Mouse (Mus musculus) liver, adult 2 months (tissue): Measurements from ENCODE around the gene Tcea3.

Experiments used
- CTCF ChIP-seq: fragments of 200-500 bp; IDR thresholded peaks from 2 replicates; pipeline ENCODE4 v1.5.1; 2011; ENCODE audit warnings: low read depth, low read length, control low read depth
- POLR2A ChIP-seq: fragments of 200-500 bp; IDR thresholded peaks from 2 replicates; pipeline ENCODE4 v1.6.1; 2011; ENCODE audit warnings: low read length, control low read depth; ENCODE audit not compliant: insufficient read depth; ENCODE audit errors: extremely low read depth

DNA sequence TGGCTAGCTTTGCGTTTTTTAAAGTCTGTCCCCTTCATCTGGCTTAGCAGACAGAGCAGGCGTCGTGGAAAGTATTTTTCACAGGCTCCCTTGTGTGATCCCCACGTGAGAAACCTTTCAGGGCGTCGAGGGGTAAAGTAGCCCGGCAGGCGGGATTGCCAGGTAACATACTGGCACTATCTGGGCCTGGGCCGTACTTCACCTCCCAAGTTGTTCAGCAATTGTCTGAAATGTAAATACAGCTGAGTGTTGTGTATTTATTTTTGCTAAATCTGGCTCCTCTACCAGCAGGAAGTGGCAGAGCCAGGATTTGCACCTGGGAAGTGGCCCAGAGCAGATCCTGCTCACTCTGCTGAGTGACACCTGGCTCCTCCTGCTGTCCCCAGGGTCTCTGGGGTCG is 30.5 kb upstream of the Tcea3 start:
- TF ChIP-seq CTCF: no peak
- TF ChIP-seq POLR2A: no peak
